Mouse (Mus musculus) layer of hippocampus, adult 8-10 months (tissue): Measurements from ENCODE around the gene Med25. TPM values are rescaled to one million over a fixed set of nuclear protein-coding genes. Genes with fewer than 3 reads are reported as not detected.

ENCODE experiments used
- DNase-seq, 2 experiments: peaks; one replicate each; pipeline ENCODE4 v3.0.0; 2022; ENCODE audit warnings: low spot score in 2 of 2
- total RNA-seq, 4 experiments: library from RNA; stranded (reverse); gene quantifications; 2 replicates each; pipeline ENCODE4 v1.2.4; 2022

Gene Med25
- total RNA-seq: 100 to 1,000 TPM in 3 of 4 experiments, 10 to 100 TPM in 1; 89.6 to 111 (median 107) TPM

DNA sequence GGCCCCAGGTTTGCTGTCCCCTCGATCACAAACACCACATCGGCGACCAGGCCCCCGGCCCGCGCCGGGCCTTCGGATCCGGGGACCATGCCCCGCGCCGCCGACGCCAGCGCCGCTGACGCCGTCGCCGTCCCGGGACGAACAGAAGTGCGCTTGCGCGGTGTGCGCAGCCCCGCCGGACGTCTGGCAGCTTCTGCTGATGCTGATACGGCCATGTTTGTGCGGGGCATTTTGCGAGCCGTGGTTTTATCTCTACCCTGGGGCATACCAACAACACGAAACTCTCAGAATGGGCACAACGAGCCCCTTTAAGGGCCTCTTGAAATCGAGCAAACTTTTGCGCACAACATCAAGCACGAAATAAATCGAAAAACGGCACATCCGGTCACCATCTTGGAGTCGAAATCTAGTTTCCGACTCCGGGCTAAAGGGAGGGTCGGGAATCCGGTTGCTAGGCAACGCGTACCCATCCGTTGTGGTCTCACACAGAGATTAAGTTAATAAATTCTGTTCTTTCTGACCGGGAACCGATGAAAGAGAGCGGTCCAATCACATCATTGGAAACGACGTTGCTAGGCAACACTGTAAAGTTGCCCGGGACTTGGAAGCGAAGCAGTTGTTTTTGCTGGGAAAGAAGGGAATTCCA lies at the start of gene Med25:
Med25 (minus strand) TSS at position 437 of the 646 bp plus-strand sequence.
- DNase-seq: peak; percentile 96 to 97

DNA sequence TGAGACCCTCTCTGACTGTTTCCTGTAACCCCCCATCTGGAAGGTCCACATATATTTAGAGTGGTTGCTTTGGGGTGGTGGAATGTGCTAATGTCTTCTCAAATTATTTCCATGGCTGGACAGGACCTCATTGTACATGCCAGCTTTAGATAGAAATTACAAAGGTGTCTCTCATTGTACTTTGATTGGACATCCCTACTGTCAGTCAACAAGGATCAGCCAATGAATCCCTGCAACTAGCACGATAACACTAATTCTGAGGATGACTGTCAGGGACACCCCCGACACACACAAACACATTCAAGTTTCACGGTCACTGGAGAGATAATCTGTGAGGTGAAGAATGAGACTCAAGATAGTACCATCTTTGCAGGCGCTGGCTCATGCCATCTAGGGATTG lies 46.2 kb upstream of the Med25 start:
- DNase-seq: no peak

GRCm38 (mm10) chr7:44929204-44930151 lies 37.0 kb upstream of the Med25 start, which contains the start of gene Ap2a1:
Gene Ap2a1 (minus strand): TSS chr7:44929496.
- peak; percentile 100 for DNase-seq

GRCm38 (mm10) chr7:44928570-44928969 lies 36.1 kb upstream of the Med25 start:
- DNase-seq: no peak

- no peak for DNase-seq
Observed at GRCm38 (mm10) chr7:44925468-44925867, 33.0 kb upstream of the Med25 start.

- no peak for DNase-seq
Observed at GRCm38 (mm10) chr7:44922530-44922929, 30.0 kb upstream of the Med25 start.

DNA sequence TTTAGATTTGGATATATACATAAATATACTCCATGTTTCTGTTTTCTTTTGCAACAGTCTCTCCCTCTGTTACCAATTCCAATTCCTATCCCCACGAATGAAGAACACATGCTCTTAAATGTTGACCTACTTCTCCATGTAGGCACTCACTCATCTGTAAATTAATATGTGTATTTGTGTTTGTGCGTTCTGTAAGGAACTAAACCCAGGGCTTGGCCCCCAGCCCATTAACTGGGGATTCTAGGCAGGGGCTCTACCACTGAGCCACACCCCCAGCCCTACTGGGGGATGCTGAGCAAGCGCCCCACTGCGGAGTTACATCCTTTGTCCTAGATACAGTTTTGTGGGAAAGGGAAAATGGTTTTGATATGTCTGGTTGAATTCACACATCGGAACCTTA lies 26.6 kb upstream of the Med25 start:
- no peak for DNase-seq

- no peak for DNase-seq
Observed at GRCm38 (mm10) chr7:44918219-44918618, 25.7 kb upstream of the Med25 start.

DNA sequence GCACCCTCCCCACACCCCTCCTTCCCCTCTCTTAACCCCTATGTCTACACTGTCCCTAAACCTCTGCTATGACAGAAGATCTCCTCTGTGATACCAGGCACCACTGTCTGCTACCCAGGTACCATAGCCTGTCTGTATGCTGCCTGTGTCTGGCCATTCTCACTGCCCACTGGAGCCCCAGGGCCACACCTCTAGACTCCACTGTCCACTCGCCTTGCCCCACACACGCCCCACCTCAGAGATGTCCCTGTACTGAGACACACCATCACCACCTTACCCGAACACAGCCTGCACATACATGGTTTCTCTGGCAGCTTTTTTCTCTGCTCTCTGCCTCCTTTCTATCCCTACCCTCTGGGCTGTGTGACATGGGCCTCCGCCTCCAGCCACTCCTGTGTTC lies 24.4 kb upstream of the Med25 start:
- DNase-seq: no peak

GRCm38 (mm10) chr7:44916191-44916590 lies 23.7 kb upstream of the Med25 start:
- no peak for DNase-seq

- DNase-seq: no peak
Observed at GRCm38 (mm10) chr7:44915314-44915713, 22.8 kb upstream of the Med25 start.

GRCm38 (mm10) chr7:44914396-44914795 lies 21.9 kb upstream of the Med25 start:
- DNase-seq: no peak

GRCm38 (mm10) chr7:44908706-44909476 lies 16.4 kb upstream of the Med25 start:
- no peak for DNase-seq

- DNase-seq: no peak
Observed at GRCm38 (mm10) chr7:44905430-44905829, 12.9 kb upstream of the Med25 start.

GRCm38 (mm10) chr7:44901230-44901722 lies 8.8 kb upstream of the Med25 start:
- DNase-seq: no peak

- DNase-seq: no peak
Observed at GRCm38 (mm10) chr7:44900632-44901031, 8.1 kb upstream of the Med25 start.

- no peak for DNase-seq
Observed at GRCm38 (mm10) chr7:44898607-44899006, 6.1 kb upstream of the Med25 start.

DNA sequence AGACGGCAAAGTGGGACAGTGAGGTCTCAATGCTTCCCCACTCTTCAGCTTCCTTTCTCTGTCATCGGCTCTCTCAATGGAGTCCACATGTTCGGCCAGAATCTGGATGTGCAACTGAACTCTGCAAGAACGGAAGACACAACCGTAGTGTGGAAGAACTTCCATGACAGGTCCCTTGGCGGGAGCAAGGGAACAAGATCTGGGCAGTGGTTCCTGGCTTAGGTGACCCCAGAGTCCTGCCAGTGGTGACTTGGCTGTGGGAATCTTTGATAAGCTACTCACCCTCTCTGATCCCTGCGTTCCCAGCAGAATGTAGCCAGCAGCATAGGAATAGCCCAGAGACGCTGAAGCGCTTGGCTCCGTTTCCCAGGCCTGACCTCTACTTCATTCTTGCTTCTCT lies 4.0 kb upstream of the Med25 start:
- no peak for DNase-seq

DNA sequence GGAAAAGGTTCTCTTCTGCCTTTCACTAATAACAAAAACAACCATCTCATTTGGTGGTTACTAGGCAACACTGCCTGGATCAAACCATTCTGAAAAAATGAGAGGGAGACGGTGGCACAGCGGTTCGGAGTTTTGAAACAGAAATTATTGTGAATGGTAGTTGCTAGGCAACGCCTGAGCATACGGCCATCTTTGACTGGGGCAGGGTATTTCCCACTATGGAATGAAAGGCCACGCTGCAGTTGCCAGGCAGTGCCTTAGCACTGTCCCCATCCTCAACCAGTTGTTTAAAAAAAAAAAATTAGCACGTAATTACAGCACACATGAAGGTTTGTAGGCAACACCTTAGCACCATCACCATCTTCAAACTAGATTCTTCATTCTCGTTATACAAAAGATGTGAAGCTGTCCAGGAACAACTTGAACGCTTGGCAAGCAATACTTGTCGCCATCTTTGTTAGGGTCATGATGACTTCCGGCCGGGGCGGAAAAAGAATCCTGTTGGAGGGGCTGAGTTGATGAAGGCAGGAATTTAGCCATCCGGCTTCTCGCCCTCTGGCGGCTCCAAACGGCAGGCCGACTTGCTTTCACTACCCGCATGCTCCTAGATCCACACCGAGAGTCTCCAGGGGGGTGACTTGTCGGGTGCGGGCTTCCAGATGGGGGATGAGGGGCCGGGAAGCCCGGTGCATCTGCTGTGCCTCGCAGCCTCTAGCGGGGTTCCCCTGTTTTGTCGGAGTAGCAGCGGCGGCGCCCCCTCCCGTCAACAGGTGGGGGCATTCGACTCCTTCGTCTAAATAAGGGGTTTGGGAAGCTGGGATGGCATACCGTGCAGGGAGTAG lies 3.3 kb upstream of the Med25 start, which contains the start of gene Fuz:
Fuz (plus strand) TSS at position 487 of the 842 bp plus-strand sequence.
- peak; percentile 94 for DNase-seq

DNA sequence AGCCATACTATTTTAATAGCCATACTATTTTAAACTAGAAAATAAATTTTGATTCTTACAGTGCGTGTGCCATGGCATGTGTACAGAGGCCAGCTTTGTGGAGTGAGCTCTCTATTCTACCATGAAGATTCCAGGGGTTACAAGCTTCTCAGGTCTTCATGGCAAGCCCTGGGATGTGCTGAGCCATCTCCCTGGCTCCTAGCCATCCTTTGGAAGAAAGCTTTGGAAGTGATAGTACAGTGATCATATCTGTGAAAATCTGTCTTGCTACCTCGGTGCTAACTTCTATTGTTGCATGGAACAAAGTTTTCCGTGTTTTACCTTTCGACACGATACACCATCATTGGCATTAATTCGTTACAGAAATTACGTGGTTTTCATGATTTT lies 2.7 kb upstream of the Med25 start:
- no peak for DNase-seq

GRCm38 (mm10) chr7:44894175-44894574 lies 1.7 kb upstream of the Med25 start:
- DNase-seq: no peak
